Mouse (Mus musculus) limb, embryonic 12.5 days (tissue): ENCODE measurements around the gene Rab11a. TPM values are rescaled to one million over a fixed set of nuclear protein-coding genes. Genes with fewer than 3 reads are reported as not detected.

Source experiments
- ATAC-seq: fragments of 200-750 bp; cut with Nextera tagmentation; 2 replicates; pipeline ENCODE4 v1.8.0; 2017; ENCODE audit warnings: low read depth, moderate TSS enrichment; ENCODE audit not compliant: insufficient number of reproducible peaks, insufficient read depth, low FRiP score, low TSS enrichment
- H3K27ac ChIP-seq: fragments of 300-500 bp; sonication (generic); 2 replicates; pipeline ENCODE4 v1.5.1; 2016; ENCODE audit warnings: mild to moderate bottlenecking, moderate library complexity
- H3K27me3 ChIP-seq: fragments of 300-500 bp; sonication (generic); 2 replicates; pipeline ENCODE4 v1.6.1; 2016; ENCODE audit warnings: mild to moderate bottlenecking, moderate library complexity
- H3K36me3 ChIP-seq: fragments of 300-500 bp; sonication (generic); 2 replicates; pipeline ENCODE4 v1.6.1; 2016; ENCODE audit warnings: mild to moderate bottlenecking, moderate library complexity
- H3K4me1 ChIP-seq: fragments of 300-500 bp; sonication (generic); replicated peaks from 2 replicates; pipeline ENCODE4 v1.6.1; 2016
- H3K4me2 ChIP-seq: fragments of 300-500 bp; sonication (generic); 2 replicates; pipeline ENCODE4 v1.6.1; 2016; ENCODE audit warnings: mild to moderate bottlenecking, moderate library complexity
- H3K4me3 ChIP-seq: fragments of 300-500 bp; sonication (generic); replicated peaks from 2 replicates; pipeline ENCODE4 v1.5.1; 2016; ENCODE audit warnings: mild to moderate bottlenecking
- H3K9ac ChIP-seq: fragments of 300-500 bp; sonication (generic); replicated peaks from 2 replicates; pipeline ENCODE4 v1.6.1; 2016; ENCODE audit warnings: mild to moderate bottlenecking, moderate library complexity
- H3K9me3 ChIP-seq: fragments of 300-500 bp; sonication (generic); 2 replicates; pipeline ENCODE4 v1.6.1; 2016; ENCODE audit warnings: mild to moderate bottlenecking, moderate library complexity
- WGBS: fragments of 180-500 bp; shearing (Covaris S2); methylation state at CpG from one replicate; pipeline ENCODE4 v1.1.7; 2016; 5-methylcytosine and 5-hydroxymethylcytosine counted together
- polyA plus RNA-seq: library from polyadenylated mRNA; unstranded; fragments of >200 nt; fragmentation: Nextera tagmentation; extraction: Ambion mirVana; gene quantifications from 2 replicates; pipeline ENCODE4 v1.2.1, GENCODE M21; 2016

The Rab11a gene
- polyA plus RNA-seq, 1 experiment from 2014 or later: 236 TPM

GRCm38 (mm10) chr9:64773254-64773653, 35.7 kb upstream of the Rab11a start:
- Histone ChIP-seq H3K27ac (no peak overlapping the region), H3K4me2 (no peak overlapping the region), H3K4me3 (no peak overlapping the region), H3K4me1 (peaks cover 5% of the 10 kb centered on the region; the same call in 1 of the 2 replicates), H3K9me3 (no peaks in the 10 kb centered on the region), H3K27me3 (no peaks in the 10 kb centered on the region), H3K9ac (no peak overlapping the region), H3K36me3 (no peaks in the 10 kb centered on the region)
- WGBS: 66% methylated on average over 8 of the region's 8 CpGs
- ATAC-seq: no peak

GRCm38 (mm10) chr9:64771236-64771635, 33.7 kb upstream of the Rab11a start:
- Histone ChIP-seq H3K4me1 (peaks cover 5% of the 10 kb centered on the region; the same call in 1 of the 2 replicates), H3K4me3 (no peak overlapping the region), H3K36me3 (no peaks in the 10 kb centered on the region), H3K9ac (no peak overlapping the region), H3K27ac (no peak overlapping the region), H3K9me3 (no peaks in the 10 kb centered on the region), H3K4me2 (no peak overlapping the region), H3K27me3 (no peaks in the 10 kb centered on the region)
- no peak for ATAC-seq
- 57% methylated on average over 5 of the region's 5 CpGs for WGBS

DNA sequence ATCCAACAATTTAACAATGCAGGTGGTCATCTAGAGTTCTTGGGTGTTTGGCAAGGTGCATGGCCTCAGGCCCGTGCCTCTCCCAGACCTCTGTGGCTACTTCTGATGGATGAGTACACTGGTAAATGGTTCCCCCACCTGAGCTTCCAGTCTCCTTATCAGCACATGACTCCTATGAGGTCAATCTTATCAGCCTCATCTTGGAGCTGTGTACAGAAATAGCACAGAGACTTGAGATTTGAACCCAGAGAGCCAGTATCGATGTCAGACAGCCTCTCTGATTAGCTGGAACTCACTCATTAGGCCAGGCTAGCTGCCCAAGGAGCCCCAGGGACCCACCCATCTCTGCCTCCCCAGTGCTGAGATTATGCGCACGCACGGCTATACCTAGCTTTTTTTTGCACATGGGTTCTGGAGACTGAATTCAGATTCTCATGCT, 32.9 kb upstream of the Rab11a start:
- no peaks in the 10 kb centered on the region for H3K36me3 ChIP-seq
- ATAC-seq: no peak
- no peaks in the 10 kb centered on the region for H3K9me3 ChIP-seq
- no peak overlapping the region for H3K4me2 ChIP-seq
- H3K4me1 ChIP-seq: peaks cover 5% of the 10 kb centered on the region; the same call in 1 of the 2 replicates
- no peak overlapping the region for H3K27ac ChIP-seq
- H3K27me3 ChIP-seq: no peaks in the 10 kb centered on the region
- no peak overlapping the region for H3K9ac ChIP-seq
- H3K4me3 ChIP-seq: no peak overlapping the region
- 90% methylated on average over 5 of the region's 5 CpGs for WGBS

DNA sequence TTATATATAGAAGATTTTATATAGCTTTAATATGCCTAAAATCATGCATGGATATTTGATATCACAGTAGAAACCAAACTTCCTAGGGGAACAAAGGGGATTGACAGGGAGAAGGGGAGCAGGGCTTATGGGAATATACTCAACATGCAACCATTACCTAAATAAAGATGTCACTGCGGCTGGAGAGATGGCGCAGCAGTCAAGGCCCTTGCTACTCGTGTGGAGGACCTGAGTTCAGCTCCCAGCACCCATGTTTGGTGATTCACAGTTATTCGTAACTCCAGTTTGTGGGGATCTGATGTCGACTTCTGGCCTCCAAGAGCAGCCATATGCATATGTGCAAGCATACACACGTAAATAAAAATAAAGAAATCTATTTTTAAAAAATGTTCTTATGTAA, 32.4 kb upstream of the Rab11a start:
- no peak overlapping the region for H3K27ac ChIP-seq
- H3K27me3 ChIP-seq: no peaks in the 10 kb centered on the region
- H3K4me2 ChIP-seq: no peak overlapping the region
- ATAC-seq: no peak
- peaks cover 5% of the 10 kb centered on the region; the same call in 1 of the 2 replicates for H3K4me1 ChIP-seq
- 89% methylated on average over 6 of the region's 6 CpGs for WGBS
- H3K9ac ChIP-seq: no peak overlapping the region
- no peak overlapping the region for H3K4me3 ChIP-seq
- no peaks in the 10 kb centered on the region for H3K36me3 ChIP-seq
- H3K9me3 ChIP-seq: no peaks in the 10 kb centered on the region

DNA sequence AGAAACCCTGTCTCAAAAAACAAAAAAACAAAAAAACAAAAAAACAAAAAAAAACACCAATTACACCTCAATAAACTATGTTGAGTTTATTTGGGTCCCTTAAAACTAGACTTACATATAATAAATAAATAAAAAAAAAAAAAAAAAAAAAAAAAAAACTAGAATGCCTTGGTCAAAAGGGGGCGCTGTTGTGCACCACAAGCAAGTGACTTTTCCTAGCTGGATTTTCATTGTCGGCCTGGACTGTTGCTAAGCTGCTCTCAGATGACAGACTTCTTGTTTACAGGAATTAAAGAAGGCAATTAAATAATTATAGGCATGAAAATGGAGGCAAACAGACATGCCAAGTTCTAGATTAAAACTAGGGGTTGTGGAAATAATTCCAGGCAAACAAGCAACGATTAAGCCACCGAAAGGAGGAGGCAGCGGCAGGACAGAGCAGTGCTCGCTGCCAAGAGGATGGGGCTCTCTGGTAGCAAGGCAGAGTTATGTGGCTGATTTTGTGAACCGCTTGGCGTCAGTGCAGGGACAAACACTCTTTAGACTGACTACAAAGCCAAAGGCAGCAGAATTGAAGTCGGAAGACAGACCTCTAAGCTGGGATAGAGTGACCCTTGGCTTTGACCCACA, 31.6 kb upstream of the Rab11a start:
- Histone ChIP-seq H3K9ac (no peak overlapping the region), H3K36me3 (no peaks in the 10 kb centered on the region), H3K27ac (no peak overlapping the region), H3K4me3 (no peak overlapping the region), H3K4me2 (no peak overlapping the region), H3K27me3 (no peaks in the 10 kb centered on the region), H3K4me1 (no peaks in the 10 kb centered on the region), H3K9me3 (no peaks in the 10 kb centered on the region)
- no peak for ATAC-seq
- WGBS: 49% methylated on average over 9 of the region's 9 CpGs

- Histone ChIP-seq H3K27ac (no peak overlapping the region), H3K4me1 (no peaks in the 10 kb centered on the region), H3K4me2 (no peak overlapping the region), H3K9ac (no peak overlapping the region), H3K4me3 (no peak overlapping the region), H3K27me3 (no peaks in the 10 kb centered on the region), H3K9me3 (no peaks in the 10 kb centered on the region), H3K36me3 (no peaks in the 10 kb centered on the region)
- ATAC-seq: no peak
- 70% methylated on average over 1 of the region's 1 CpGs for WGBS
Measured at GRCm38 (mm10) chr9:64767796-64768195, 30.2 kb upstream of the Rab11a start.

DNA sequence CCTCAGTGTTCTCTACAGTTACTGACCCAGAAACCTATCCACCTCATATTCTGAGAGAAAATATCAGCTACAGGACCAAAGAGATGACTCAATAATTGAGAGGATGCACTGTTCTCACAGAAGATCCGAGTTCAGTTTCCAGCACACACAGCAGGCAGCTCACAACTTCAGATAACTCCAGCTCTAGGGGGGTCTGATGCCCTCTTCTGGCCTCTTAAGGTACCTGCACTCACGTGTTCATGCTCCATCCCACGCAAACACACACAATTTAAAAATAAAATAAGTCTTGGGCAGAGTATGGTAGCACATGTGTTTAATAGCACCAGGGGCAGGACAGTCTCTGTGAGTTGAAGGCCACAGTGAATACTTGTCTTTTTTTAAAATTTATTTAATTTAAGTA, 28.6 kb upstream of the Rab11a start:
- Histone ChIP-seq H3K4me2 (no peak overlapping the region), H3K9ac (no peak overlapping the region), H3K27me3 (no peaks in the 10 kb centered on the region), H3K4me3 (no peak overlapping the region), H3K27ac (no peak overlapping the region), H3K4me1 (no peaks in the 10 kb centered on the region), H3K36me3 (no peaks in the 10 kb centered on the region), H3K9me3 (no peaks in the 10 kb centered on the region)
- WGBS: 89% methylated on average over 3 of the region's 3 CpGs
- ATAC-seq: no peak

- H3K4me3 ChIP-seq: no peak overlapping the region
- no peaks in the 10 kb centered on the region for H3K36me3 ChIP-seq
- no peaks in the 10 kb centered on the region for H3K9me3 ChIP-seq
- H3K27ac ChIP-seq: no peak overlapping the region
- no peak overlapping the region for H3K9ac ChIP-seq
- 88% methylated on average over 2 of the region's 2 CpGs for WGBS
- H3K4me1 ChIP-seq: no peaks in the 10 kb centered on the region
- no peak for ATAC-seq
- H3K4me2 ChIP-seq: no peak overlapping the region
- no peaks in the 10 kb centered on the region for H3K27me3 ChIP-seq
Measured at GRCm38 (mm10) chr9:64764824-64765223, 27.3 kb upstream of the Rab11a start.

DNA sequence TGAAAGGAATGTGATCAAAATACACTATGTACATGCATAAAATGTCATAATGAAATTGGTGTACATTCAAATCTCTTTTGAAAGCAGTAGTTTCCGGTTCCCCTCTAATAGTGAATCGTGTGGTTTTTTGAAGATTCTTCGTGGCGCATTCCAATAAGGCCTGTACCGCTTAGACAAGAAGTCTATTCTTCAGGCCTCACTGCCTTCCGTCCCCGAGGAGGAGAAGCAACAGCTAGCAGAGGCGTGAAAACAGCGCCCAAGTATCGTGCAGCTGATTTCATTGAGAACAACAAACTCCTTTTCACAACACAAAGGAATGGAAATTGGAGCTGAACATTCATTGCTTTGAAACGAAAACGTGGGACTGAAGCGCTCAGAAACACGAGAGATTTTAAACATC, 20.5 kb upstream of the Rab11a start:
- Histone ChIP-seq H3K4me1 (no peaks in the 10 kb centered on the region), H3K36me3 (no peaks in the 10 kb centered on the region), H3K9ac (no peak overlapping the region), H3K4me3 (no peak overlapping the region), H3K4me2 (no peak overlapping the region), H3K27me3 (no peaks in the 10 kb centered on the region), H3K27ac (no peak overlapping the region), H3K9me3 (no peaks in the 10 kb centered on the region)
- WGBS: 81% methylated on average over 14 of the region's 14 CpGs
- ATAC-seq: no peak

- no peaks in the 10 kb centered on the region for H3K36me3 ChIP-seq
- 0 out of 2 replicates have a peak, but pooled peaks cover 2% of the 10 kb centered on the region for H3K9me3 ChIP-seq
- no peak overlapping the region for H3K9ac ChIP-seq
- ATAC-seq: no peak
- 93% methylated on average over 5 of the region's 5 CpGs for WGBS
- no peak overlapping the region for H3K4me3 ChIP-seq
- H3K27me3 ChIP-seq: no peaks in the 10 kb centered on the region
- no peak overlapping the region for H3K27ac ChIP-seq
- no peak overlapping the region for H3K4me2 ChIP-seq
- H3K4me1 ChIP-seq: no peaks in the 10 kb centered on the region
Measured at GRCm38 (mm10) chr9:64752575-64752974, 15.0 kb upstream of the Rab11a start.

- no peaks in the 10 kb centered on the region for H3K4me1 ChIP-seq
- no peak for ATAC-seq
- no peaks in the 10 kb centered on the region for H3K27me3 ChIP-seq
- H3K4me2 ChIP-seq: no peak overlapping the region
- H3K36me3 ChIP-seq: no peaks in the 10 kb centered on the region
- WGBS: 84% methylated on average over 6 of the region's 6 CpGs
- H3K27ac ChIP-seq: no peak overlapping the region
- H3K9ac ChIP-seq: no peak overlapping the region
- H3K4me3 ChIP-seq: no peak overlapping the region
- H3K9me3 ChIP-seq: 0 out of 2 replicates have a peak, but pooled peaks cover 2% of the 10 kb centered on the region
Measured at GRCm38 (mm10) chr9:64749314-64749713, 11.8 kb upstream of the Rab11a start.

GRCm38 (mm10) chr9:64747735-64748134, 10.2 kb upstream of the Rab11a start:
- Histone ChIP-seq H3K4me2 (no peak overlapping the region), H3K4me3 (no peak overlapping the region), H3K36me3 (no peaks in the 10 kb centered on the region), H3K9ac (no peak overlapping the region), H3K4me1 (no peaks in the 10 kb centered on the region), H3K9me3 (0 out of 2 replicates have a peak, but pooled peaks cover 2% of the 10 kb centered on the region), H3K27me3 (no peaks in the 10 kb centered on the region), H3K27ac (no peak overlapping the region)
- 79% methylated on average over 4 of the region's 4 CpGs for WGBS
- no peak for ATAC-seq
